Mouse (Mus musculus) myocyte (in vitro differentiated cells): Measurements from ENCODE around the gene Traf6. TPM values are rescaled to one million over a fixed set of nuclear protein-coding genes. Genes with fewer than 3 reads are reported as not detected.
A peak's percentile ranks its signal among the peaks of the same experiment; 100 is the strongest.

Experiments
- H3K27me3 ChIP-seq: one replicate; pipeline ENCODE4 v1.6.1; 2011; ENCODE audit not compliant: control insufficient read depth, insufficient read depth, insufficient read length
- H3K36me3 ChIP-seq: one replicate; pipeline ENCODE4 v1.6.1; 2011; ENCODE audit not compliant: control insufficient read depth, insufficient read depth
- H3K4me2 ChIP-seq: one replicate; pipeline ENCODE4 v1.6.1; 2011; ENCODE audit warnings: low read depth, control low read depth
- H3K4me3 ChIP-seq: one replicate; pipeline ENCODE4 v1.5.1; 2011; ENCODE audit warnings: mild to moderate bottlenecking, control low read depth, moderate library complexity
- H3K79me2 ChIP-seq: one replicate; pipeline ENCODE4 v1.6.1; 2011; ENCODE audit not compliant: control insufficient read depth, insufficient read depth
- H3ac ChIP-seq: one replicate; pipeline ENCODE4 v1.6.1; 2011; ENCODE audit not compliant: control insufficient read depth, insufficient read length
- CEBPB ChIP-seq: IDR thresholded peaks from 2 replicates; pipeline ENCODE4 v1.6.1; 2011; ENCODE audit warnings: mild to moderate bottlenecking, moderate library complexity; ENCODE audit not compliant: poor library complexity, insufficient read depth, severe bottlenecking
- E2F4 ChIP-seq: IDR thresholded peaks from one replicate; pipeline ENCODE4 v1.6.1; 2011; ENCODE audit warnings: mild to moderate bottlenecking, control low read depth, moderate library complexity; ENCODE audit not compliant: insufficient read depth
- MAX ChIP-seq: IDR thresholded peaks from one replicate; pipeline ENCODE4 v1.6.1; 2011; ENCODE audit warnings: low read depth, mild to moderate bottlenecking, control low read depth
- MYOD1 ChIP-seq, 3 experiments: IDR thresholded peaks; one replicate each; pipeline ENCODE4 v1.6.1; 2011; ENCODE audit warnings: control low read depth in 2 of 3, low read depth in 2 of 3, mild to moderate bottlenecking in 2 of 3, moderate library complexity in 1 of 3; ENCODE audit not compliant: insufficient read length in 2 of 3, control insufficient read depth in 1 of 3
- MYOG ChIP-seq, 3 experiments: IDR thresholded peaks; one replicate each; pipeline ENCODE4 v1.6.1; 2011; ENCODE audit warnings: control low read depth in 2 of 3, low read depth in 2 of 3, mild to moderate bottlenecking in 2 of 3; ENCODE audit not compliant: insufficient read length in 2 of 3, control insufficient read depth in 1 of 3, insufficient read depth in 1 of 3
- POLR2A ChIP-seq: IDR thresholded peaks from one replicate; pipeline ENCODE4 v1.6.1; 2011; ENCODE audit warnings: low read depth, mild to moderate bottlenecking, control low read depth, moderate library complexity; ENCODE audit not compliant: insufficient read length
- POLR2AphosphoS2 ChIP-seq: IDR thresholded peaks from one replicate; pipeline ENCODE4 v1.6.1; 2011; ENCODE audit warnings: low read depth, control low read depth; ENCODE audit not compliant: insufficient read length
- REST ChIP-seq: IDR thresholded peaks from one replicate; pipeline ENCODE4 v1.6.1; 2011; ENCODE audit warnings: mild to moderate bottlenecking, control low read depth, moderate library complexity; ENCODE audit not compliant: insufficient read depth, insufficient read length
- SRF ChIP-seq: IDR thresholded peaks from one replicate; pipeline ENCODE4 v1.6.1; 2011; ENCODE audit warnings: low read depth; ENCODE audit not compliant: control insufficient read depth, insufficient read length
- TCF12 ChIP-seq: IDR thresholded peaks from one replicate; pipeline ENCODE4 v1.6.1; 2011; ENCODE audit warnings: mild to moderate bottlenecking, control low read depth; ENCODE audit not compliant: poor library complexity, insufficient read depth, severe bottlenecking
- TCF3 ChIP-seq: IDR thresholded peaks from one replicate; pipeline ENCODE4 v1.6.1; 2011; ENCODE audit warnings: low read depth, control low read depth; ENCODE audit not compliant: insufficient read length
- USF1 ChIP-seq: IDR thresholded peaks from one replicate; pipeline ENCODE4 v1.6.1; 2011; ENCODE audit warnings: low read depth, mild to moderate bottlenecking, control low read depth, moderate library complexity
- polyA plus RNA-seq: library from polyadenylated mRNA; unstranded; fragments of >200 nt; fragmentation: generic; extraction: Trizol; gene quantifications from one replicate; pipeline ENCODE4 v1.2.1, GENCODE M21; 2012; ENCODE audit warnings: missing spikeins

Traf6 gene
- polyA plus RNA-seq, 1 experiment = 5.4 TPM

- TF ChIP-seq REST = no peak
- no peak for TF ChIP-seq MYOG (IDR thresholded peaks at IDR 0.05; ENCODE audit: control insufficient read depth in 1 of 3, insufficient read depth in 1 of 3, insufficient read length in 2 of 3, low read depth in 2 of 3)
- TF ChIP-seq E2F4 = no peak
- H3K4me2 ChIP-seq = no peak overlapping the region
- no peaks in the 10 kb centered on the region for H3K79me2 ChIP-seq
- H3K4me3 ChIP-seq = no peak overlapping the region
- H3ac ChIP-seq = no peak overlapping the region
- peaks cover 43% of the 10 kb centered on the region for H3K27me3 ChIP-seq
- H3K36me3 ChIP-seq = no peaks in the 10 kb centered on the region
Observed at GRCm38 (mm10) chr2:101652921-101653597, 25.2 kb upstream of the Traf6 start.

GRCm38 (mm10) chr2:101660536-101660935, 17.7 kb upstream of the Traf6 start:
- Histone ChIP-seq H3K4me3 (no peak overlapping the region), H3K27me3 (peaks cover 38% of the 10 kb centered on the region), H3K79me2 (no peaks in the 10 kb centered on the region), H3ac (no peak overlapping the region), H3K4me2 (no peak overlapping the region), H3K36me3 (no peaks in the 10 kb centered on the region)
- no peak for TF ChIP-seq USF1
- TF ChIP-seq POLR2A = no peak
- TF ChIP-seq MYOG (IDR thresholded peaks at IDR 0.05; ENCODE audit: control insufficient read depth in 1 of 3, insufficient read depth in 1 of 3, insufficient read length in 2 of 3, low read depth in 2 of 3) = no peak
- no peak for TF ChIP-seq SRF
- TF ChIP-seq CEBPB = no peak

- H3K27me3 ChIP-seq = peaks cover 18% of the 10 kb centered on the region
- no peak overlapping the region for H3ac ChIP-seq
- no peaks in the 10 kb centered on the region for H3K36me3 ChIP-seq
- H3K79me2 ChIP-seq = no peaks in the 10 kb centered on the region
- TF ChIP-seq REST = no peak
- peak; percentile 27 to 77 (median 73) for TF ChIP-seq MYOG (IDR thresholded peaks at IDR 0.05; ENCODE audit: control insufficient read depth in 1 of 3, insufficient read depth in 1 of 3, insufficient read length in 2 of 3, low read depth in 2 of 3)
- peak; percentile 38 for TF ChIP-seq USF1
- peak; percentile 47 for TF ChIP-seq TCF3
- peak; percentile 41 for TF ChIP-seq TCF12
- TF ChIP-seq POLR2A = no peak
- TF ChIP-seq MYOD1 (IDR thresholded peaks at IDR 0.05; ENCODE audit: control insufficient read depth in 1 of 3, insufficient read length in 2 of 3, low read depth in 2 of 3) = peak; percentile 25 to 88 (median 76)
- no peak for TF ChIP-seq POLR2AphosphoS2
- no peak overlapping the region for H3K4me3 ChIP-seq
- no peak overlapping the region for H3K4me2 ChIP-seq
Observed at GRCm38 (mm10) chr2:101665058-101665702, 13.0 kb upstream of the Traf6 start.

GRCm38 (mm10) chr2:101665703-101666092, 12.5 kb upstream of the Traf6 start:
- TF ChIP-seq POLR2A = no peak
- no peak for TF ChIP-seq REST
- TF ChIP-seq TCF12 = no peak
- no peak for TF ChIP-seq SRF
- TF ChIP-seq E2F4 = no peak
- no peak for TF ChIP-seq MAX
- TF ChIP-seq MYOD1 (IDR thresholded peaks at IDR 0.05; ENCODE audit: control insufficient read depth in 1 of 3, insufficient read length in 2 of 3, low read depth in 2 of 3) = no peak
- TF ChIP-seq POLR2AphosphoS2 = no peak
- peaks cover 15% of the 10 kb centered on the region for H3K27me3 ChIP-seq
- H3K79me2 ChIP-seq = no peaks in the 10 kb centered on the region
- H3K4me2 ChIP-seq = no peak overlapping the region
- no peak overlapping the region for H3ac ChIP-seq
- no peak overlapping the region for H3K4me3 ChIP-seq
- no peaks in the 10 kb centered on the region for H3K36me3 ChIP-seq

GRCm38 (mm10) chr2:101668751-101669150, 9.5 kb upstream of the Traf6 start:
- Histone ChIP-seq H3K4me3 (no peak overlapping the region), H3K27me3 (peaks cover 23% of the 10 kb centered on the region), H3ac (no peak overlapping the region), H3K79me2 (no peaks in the 10 kb centered on the region), H3K4me2 (no peak overlapping the region), H3K36me3 (no peaks in the 10 kb centered on the region)
- no peak for TF ChIP-seq CEBPB
- TF ChIP-seq POLR2A = no peak
- no peak for TF ChIP-seq MAX
- no peak for TF ChIP-seq E2F4
- no peak for TF ChIP-seq REST
- TF ChIP-seq MYOG (IDR thresholded peaks at IDR 0.05; ENCODE audit: control insufficient read depth in 1 of 3, insufficient read depth in 1 of 3, insufficient read length in 2 of 3, low read depth in 2 of 3) = no peak
- TF ChIP-seq TCF12 = no peak
- no peak for TF ChIP-seq SRF
- no peak for TF ChIP-seq TCF3
- no peak for TF ChIP-seq POLR2AphosphoS2
- TF ChIP-seq MYOD1 (IDR thresholded peaks at IDR 0.05; ENCODE audit: control insufficient read depth in 1 of 3, insufficient read length in 2 of 3, low read depth in 2 of 3) = no peak
- no peak for TF ChIP-seq USF1
